Mouse (Mus musculus) spleen, postnatal 36 days (tissue): ENCODE data around the gene Gm5148.

Source experiments
- DNase-seq, 2 experiments: peaks; one replicate each; pipeline ENCODE4 v3.0.0; 2022; ENCODE audit warnings: low spot score in 2 of 2, mixed read lengths in 1 of 2

Gene Gm5148

DNA sequence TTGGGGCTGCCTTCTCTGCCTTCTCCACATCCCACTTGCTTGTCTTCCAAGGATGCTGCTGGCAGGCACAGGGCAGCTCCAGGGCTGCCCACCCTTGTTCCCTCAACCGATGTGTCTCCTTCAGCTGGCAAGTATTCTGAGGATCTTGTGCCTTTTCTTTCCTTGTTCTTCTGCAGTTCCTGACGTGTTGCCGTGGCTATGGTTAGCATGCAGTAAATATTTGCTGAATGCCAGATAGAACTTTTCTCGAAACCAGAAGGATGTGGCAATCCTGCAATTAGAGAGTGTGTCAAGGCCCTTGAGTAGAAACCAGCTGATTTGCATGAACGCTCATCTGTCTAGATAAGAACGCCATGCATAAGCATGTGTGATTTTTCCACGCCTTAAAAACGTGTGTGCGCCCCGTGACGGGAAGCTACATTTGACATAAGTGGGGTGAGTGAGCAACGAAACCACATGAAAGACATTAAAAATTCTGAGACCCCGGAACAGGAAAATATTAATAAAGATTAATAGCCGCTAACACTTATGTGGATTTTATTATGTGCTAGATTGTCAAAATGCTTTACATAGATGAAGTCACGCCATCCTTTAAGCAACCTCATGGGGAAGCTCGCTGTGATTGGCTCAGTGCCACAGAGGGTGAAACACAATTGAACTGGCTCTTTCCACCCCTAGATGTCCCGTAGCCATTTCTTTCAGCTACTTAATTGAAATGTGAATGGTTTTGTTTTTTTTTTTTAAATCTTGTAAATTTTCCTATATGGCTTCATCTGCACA is 14.1 kb upstream of the Gm5148 start:
- DNase-seq = no peak

DNA sequence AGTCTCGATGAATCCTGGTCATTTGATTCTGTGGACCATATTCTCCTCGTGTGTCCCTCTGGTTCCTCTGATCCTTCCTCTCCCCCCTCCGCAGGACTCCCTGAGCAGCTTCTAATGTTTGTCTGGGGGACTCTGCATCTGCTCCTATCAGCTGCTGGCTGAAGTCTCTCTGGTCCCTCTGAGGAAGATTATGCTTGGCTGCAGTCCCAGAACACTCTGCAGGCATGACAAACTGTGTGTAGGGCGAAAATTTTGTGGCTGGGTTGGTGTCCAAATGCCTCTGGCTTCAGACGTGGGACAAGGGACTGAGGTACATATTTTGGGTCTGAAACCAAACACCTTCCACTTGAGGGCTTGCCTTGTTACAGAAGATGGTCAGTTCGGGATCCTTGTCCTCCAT is 13.1 kb upstream of the Gm5148 start:
- DNase-seq = peak in 1 of 2 experiments; percentile 10

DNA sequence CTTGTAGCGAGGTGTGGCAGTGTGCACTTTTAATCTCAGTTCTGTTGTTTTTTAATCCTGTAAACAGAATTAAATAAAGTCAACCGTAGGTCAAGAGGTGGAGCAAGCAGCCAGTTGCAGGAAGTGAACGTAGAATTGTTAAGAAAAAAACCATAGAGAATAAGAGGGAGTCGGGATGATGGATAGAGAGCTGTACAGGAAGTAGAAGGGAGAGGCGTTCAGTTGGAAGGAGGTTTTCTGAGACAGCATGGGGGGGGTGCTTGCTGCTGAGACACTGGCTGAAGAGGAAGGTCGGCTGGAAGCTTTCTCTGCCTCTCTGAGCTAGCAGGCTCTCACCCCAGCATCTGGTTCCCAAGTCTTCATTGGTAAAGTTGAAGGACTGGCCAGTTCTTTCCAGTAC is 10.9 kb upstream of the Gm5148 start:
- DNase-seq = no peak

DNA sequence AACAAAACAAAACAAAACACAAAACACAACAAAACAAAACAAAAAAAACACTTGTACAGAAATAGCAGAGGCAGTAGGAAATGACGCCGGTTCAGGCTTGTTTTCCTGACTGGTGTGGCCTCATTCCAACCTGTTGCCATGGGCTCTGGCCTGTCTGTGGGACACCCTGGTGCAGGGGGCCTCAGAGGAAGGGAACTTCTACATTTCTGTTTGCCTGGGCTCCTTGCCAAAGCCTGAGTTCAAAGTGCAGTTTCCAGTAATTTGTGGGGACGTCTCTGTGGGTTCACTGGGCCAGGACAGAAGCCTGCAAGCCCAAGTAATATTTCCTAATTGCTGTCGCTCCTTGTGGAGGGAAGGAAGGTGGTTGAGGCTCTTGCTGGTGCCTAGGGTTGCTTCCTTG is 4.9 kb upstream of the Gm5148 start:
- peak; percentile 4 to 35 for DNase-seq

DNA sequence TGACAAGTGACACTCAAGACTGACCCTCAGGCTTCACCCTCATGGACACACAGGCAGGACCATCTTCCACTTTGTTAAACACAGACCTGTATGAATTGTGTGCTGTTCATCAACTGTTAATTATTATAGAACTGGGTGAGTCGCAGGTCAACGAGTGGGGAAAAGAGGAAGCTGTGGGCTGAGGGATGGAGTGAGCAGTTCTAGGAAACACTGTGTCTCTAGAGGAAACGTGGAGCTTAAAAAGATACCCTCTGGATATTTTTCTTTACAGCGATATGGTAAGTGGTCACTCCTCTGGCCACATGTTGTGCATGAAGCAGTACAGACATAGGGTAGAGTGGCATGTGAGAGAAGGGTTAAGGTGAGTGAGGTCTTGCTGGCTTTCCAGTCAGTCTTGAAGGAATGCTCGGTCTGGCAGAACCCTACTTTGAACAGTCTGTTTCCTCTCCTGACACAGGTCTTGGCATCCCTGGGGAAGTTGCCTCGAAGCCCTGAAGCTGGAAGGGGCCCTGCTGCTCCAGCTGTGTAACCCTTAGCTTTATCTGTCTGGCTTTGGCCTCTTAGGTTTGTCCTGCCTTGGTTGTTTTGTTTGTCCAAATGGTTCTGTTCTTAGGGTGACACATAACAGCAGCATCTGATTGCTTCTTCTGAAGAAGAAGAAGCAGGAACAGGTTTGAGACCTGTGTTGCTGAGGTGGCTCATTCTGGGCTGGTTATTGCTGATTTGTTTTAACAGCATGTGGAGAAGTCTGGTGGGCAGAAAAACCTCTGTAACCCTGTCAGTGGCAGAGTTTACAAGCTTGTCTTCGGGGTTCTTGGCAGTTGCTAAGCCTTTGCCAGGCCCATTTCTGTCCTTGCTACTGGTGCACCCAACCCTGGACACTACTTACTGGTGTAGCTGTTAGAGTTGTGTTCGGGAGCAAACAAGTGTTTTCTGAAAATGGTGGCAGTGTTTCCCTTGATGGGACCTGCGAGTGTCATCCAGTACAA is 4.1 kb upstream of the Gm5148 start:
- no peak for DNase-seq

DNA sequence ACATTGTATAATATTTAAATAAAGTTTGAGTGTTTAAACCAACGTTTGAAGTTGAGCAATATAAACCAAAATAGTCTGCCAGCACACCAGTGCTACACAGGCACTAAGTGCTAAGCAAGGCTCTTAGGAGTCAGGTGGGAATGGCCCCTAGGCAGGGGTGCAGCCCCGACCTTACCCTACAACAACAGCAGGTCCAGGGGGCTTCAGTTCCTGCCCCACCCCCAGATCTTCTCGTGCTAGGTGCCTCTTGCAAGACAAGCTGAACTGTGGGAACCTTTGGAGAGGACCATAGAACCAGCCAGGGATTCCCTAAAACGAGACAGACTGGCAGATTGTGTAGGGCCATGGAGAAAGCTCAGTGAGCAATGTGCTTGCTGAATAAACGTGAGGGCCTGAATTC is 3.1 kb upstream of the Gm5148 start:
- no peak for DNase-seq

DNA sequence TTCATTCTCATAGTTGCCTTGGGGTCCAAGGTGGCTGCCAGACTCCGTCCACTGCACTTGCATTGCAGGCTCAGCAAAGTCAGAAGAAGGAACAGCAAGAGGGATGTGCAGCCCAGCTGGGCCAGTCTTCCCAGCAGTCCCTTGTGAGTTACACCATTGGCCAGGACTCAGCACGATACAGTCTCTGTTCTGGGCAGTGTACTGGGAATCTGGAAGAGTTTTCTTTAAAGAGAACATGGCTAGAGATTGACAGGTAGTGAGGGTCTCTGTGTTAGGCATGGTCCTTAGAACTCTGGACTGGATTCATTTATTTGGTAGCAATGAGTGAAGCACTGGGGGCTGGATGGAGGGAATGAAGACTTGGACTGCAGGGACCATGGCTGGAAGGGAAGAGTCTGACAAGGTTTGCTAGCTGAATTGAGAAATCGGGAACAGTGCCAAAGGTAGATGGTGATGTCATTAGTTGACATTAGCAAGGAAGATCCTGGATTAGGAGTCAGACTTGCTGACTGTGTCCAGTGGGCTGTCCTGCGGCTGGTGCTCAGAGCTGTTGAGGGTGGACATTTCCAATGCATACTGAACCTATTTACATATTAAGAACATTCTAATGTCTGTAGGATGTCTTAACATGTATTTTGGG is 2.3 kb upstream of the Gm5148 start:
- no peak for DNase-seq

DNA sequence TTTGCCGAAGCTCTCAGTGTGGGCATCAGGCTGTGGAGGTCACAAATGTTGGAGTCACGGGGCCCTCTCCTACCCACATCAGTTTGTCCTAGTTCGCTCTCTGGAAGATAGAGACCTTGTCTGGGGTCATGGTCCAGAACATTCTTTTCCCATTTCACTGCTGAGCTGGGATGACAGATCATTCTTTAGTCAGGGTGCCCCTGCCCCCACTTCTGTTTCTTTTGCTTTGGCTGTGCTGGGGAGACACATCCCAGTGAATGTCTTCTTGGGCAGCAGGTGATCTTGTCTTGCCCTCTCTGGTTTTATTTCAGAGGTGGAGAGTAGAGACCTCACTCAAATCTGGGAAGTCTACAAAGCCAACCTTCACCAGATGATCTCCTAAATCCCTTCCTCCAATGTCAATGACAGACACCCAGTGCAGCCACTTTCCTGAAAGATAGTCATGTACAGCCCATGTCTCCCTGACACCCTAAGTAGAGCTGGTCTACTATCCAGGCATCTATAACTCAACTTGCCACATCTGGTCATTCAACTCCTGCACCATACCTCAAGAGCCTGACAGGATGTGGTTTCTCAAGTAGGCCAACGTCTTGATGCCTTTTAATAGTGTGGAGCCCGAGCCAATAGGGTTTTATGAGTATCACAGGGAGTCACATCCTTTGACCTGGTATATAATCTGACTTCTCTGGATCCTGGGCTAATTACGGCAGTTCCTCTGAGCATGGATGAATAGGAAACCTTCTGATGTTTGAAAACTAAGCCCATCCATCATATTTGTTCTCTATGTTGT is 851 bp upstream of the Gm5148 start:
- DNase-seq = no peak

DNA sequence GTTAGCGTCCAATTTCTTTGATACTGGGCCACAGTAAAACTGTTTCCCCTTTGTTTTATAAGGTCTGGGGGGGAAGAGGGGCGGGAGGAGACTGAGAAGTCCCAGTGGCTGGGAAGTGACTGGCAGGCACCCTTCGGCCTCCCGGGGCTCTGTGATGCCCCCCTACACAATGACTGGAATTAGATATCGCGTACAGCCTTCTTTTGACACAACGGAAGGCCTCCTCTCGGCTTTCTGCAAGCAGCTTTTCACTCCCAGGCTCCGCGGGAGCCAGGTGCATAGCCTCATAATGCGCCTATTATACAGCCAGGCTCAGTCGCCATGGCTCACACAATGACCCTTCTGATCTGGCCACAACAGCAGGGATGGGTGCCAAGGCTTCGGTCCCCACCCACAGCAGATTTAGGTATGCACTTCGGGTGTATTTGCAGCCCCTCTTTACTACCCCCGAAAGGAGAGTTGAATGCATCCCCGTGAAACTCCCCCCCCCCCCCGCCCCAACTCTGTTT is 574 bp downstream of the Gm5148 start:
- DNase-seq = no peak

DNA sequence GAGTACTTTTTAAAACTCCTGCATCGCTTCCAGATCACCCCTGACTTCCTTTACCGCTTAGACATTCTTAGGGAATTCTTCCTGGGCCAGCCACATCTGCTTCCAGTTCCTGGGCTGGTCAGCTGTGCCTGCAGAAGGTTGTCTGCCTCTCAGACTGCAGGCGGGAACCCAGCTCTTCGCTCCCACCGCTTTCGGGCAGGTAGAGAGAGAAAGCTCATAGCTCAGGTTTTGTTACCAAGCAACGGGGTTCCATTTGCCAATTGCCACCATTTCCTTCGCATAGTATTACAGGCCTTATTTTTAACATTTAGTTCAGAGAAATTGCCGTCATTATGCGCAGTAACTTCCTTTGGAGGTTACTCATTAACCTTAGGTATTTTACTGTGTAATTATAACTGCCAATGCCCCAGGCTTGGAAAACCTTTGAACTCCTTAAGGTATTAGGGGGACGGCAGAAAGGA is 1.2 kb downstream of the Gm5148 start:
- DNase-seq = no peak

DNA sequence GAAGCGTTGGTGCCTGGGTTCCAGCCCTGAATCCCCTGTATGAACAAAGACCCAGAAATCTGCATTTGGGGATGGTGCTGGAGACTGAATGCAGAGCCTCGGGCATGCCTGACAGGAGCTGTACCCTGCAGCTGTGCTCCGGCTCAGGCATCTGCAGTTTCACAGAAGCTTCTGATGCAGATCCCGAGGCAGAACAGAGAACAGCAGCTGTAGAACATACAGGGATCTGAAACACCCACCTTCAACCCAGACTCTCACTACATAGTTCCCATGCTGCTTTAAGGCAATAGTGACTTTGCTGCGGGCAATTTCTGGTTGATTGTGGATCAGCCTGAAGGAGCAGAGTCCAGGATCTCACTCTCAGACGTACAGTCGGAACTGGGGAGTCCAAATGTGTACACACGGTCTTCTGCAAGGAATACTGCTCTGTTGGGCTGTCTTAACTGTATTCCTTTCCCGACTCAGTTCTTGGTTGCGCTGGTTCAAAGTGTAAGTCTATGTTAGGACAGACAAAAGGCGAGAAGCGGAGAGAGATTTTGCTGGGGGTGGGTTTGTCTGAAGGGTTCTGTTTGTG is 1.7 kb downstream of the Gm5148 start:
- peak in 1 of 2 experiments; percentile 8 for DNase-seq

DNA sequence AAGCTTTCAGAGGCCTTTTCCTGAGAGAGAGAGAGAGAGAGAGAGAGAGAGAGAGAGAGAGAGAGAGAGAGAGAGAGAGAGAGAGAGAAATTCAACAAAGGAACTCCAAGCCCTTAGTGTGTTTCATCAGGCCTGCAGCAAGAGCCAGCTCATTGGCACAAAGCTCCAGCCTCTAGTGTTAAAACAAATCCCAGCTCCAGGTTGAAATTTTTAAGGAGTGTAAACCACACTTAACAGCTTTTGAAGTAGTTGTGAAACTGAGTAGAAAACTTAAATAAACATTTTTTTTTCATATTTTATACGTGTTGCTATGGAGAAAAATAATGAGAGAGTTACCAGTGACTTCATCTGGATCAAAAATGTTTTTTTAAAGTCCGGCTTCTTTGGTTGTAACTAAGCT is 7.3 kb downstream of the Gm5148 start:
- DNase-seq = no peak

DNA sequence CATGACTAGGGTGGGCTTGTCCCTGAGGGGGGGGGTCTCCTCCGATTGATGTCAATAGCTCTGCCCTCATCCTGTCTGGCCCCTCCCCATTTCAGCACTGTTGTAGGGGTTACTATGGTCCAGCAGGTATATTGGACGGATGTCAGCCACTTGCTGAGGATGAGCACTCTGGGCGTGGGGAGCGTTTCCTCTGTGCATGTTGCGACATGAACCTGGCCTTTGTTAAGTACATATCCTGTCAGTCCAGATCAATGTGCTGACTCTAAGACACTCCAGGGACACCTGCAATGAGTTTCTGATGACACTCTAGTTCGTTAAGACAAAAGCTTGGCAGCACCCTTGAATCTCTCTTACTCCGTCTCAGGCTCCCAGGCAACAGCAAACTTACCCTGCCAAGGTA is 8.6 kb downstream of the Gm5148 start:
- no peak for DNase-seq

DNA sequence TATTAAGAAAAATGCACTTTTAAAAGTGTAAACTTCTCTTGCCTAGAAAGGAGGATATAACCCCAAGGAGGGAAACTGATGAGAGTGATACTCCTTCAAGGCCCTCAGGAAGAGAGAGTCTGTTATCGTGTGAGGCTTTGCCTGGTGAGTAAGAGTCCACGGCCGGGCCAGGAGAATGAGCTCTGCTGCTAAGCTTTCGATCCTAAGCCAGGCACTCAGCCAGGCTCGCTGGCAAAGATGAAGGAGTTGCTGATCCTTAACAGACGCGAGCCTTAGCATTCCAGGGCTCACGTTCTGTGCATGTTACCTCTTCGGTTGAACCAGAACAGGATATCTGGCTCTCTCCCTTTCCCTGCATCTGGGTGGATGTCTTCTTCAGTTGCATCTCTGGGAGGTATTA is 11.8 kb downstream of the Gm5148 start:
- DNase-seq = no peak

DNA sequence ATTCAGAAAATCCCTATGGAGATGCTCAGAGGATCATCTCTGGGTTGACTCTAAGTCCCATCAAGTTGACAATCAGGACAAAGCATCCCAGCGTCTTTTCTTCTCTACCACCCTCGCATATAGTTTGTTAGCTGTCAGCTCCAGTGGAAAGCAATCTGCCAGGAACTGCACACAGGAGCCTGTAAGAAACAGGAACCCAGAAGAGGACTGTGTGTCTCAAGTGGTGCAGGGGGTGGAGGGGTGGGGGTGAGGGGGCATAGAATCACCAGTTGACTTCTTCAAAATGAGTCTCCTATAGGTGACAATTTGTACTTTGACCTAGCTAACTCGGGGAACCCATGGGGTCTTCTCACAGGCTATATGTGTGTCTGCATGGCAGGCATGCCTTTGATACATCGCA is 12.7 kb downstream of the Gm5148 start:
- DNase-seq = no peak

DNA sequence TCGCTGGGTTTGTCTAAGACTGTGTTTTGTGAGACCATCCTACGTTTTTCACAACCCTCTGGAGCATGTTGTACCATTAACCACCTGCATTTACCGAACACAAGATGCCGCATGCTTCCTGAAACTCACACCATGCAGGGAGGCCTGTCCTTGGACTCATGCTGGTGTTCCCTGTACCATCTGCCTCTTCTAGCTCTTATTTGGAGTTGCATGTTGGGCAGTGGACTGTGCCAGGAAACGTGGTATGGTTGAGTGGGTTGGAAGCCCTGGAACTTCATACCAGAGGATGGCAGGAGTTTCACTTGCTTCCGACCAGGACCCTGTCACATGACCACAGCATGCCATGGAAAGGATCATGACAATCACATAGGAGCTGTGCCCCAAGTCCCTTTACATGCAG is 16.5 kb downstream of the Gm5148 start:
- no peak for DNase-seq

DNA sequence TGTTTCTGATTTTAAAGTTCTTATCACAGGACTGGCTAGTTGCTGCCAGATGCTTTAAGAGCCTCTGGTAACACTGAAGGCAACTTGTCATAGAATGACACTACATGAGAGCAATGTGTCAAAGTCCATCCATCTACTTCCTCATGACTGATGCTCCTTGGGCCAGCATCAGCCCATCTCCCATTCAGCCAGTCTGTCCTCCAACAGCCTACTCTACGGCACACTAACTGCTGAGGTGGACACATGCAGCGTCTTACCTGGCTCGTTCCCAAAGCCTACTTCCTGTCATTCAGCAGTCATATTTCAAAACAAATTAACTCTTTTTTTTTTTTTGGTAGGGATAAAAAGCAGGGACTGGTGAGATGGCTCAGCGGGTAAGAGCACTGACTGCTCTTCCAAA is 17.9 kb downstream of the Gm5148 start:
- no peak for DNase-seq

DNA sequence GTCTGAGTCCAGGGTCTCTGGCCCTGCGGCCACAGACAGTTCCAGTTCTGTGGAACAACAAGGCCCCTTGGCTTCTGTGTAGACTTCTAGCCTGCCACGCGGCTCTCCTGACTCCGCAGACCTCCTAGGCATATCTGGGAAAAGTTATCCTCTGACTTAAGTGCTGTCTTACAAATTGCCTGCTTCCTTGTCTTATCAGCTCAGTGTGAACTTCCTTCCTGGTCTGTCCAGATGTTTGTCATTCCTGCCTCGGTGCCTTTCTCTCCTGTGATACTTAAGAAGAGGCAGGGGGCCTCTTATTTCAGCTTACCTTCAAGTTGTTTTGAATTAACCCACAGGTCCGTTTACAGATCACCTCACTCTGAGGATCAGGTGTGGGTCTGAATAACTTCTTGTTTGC is 18.9 kb downstream of the Gm5148 start:
- no peak for DNase-seq

DNA sequence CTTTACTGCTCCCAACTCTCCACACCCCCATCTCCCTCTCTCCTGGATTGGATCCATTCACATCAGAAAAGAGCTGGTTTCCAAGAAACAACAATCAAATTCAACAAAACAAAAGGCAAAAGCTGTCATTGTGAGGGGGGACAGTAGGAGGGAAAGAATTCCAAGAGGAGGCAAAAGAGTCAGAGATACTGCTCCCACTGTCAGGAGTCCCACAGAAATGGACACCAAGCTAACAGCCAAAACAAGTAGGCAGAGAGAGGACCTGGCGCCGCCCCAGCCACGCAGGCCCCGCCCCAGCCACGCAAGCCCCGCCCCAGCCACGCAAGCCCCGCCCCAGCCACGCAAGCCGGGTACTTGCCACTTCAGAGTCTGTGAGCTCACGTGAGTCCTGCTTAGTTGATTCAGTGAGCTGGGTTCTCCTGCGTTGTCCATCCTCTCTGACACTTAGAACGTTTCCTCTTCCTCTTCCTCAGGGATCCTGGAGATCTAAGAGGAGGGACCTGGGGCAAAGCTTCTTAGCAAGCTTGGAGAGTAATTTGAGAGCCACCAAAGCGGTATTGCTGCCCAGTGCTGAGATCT is 19.5 kb downstream of the Gm5148 start:
- DNase-seq = no peak

DNA sequence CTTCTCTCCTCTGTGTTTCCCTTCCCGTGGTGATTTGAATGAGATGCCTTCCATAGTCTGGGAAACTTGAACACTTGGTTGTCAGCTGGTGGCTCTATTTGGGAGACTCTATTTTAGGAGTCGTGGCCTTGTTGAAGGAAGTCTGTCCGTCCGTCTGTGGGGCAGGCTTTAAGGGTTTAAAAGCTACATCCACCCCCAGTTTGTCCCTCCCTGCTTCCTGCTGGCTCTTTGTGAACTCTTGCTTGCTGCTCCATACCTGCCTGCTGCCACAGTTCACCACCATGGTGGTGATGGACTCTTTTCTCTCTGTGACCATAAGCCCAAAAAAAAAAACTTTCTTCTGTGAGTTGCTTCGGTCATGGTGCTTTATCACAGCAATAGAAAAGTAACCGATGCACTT is 21.2 kb downstream of the Gm5148 start:
- DNase-seq = no peak

DNA sequence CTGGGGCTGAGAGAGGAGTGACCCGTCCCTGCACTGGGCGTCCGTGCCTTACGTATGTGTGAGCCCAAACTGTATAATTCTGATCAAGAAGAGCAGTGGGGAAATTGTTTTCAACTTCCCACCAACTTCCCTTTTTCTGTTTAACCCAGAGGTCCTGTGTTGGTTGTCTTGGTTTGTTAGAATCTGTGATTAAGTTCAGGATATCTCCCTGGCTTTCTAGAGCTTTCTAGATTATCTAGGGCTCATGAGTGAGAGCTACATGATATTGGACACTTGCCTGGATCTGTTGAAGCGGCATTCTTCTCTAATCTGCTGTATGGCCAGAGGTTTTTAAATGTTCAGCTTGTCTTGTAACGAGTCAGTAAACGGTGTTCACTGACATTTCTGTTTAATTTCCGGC is 30.7 kb downstream of the Gm5148 start:
- no peak for DNase-seq
